Mouse (Mus musculus): Measurements from ENCODE around the gene Spock3.

DNA sequence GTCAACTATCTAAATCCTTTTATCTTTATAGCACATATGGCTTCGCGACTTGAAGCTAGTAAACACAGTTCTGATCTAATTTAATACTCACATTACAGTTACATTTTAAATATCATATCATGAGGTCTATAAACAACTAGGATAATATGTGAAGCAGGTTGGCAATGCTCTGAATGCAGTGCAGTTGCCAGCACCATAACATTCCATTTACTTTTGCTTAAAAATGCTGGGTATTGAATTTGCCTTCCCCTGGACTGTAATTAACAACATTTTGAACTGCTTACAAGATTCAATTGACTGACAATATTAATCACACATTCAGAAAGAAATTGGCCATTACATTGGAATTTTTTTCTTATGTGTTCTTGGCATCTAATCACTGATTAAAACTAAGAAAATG is 147.4 kb downstream of the Spock3 start:
- TF ChIP-seq CTCF (conservative IDR thresholded peaks at IDR 0.05; ENCODE audit: low read length) (no peak), POU5F1 (IDR thresholded peaks at IDR 0.05; ENCODE audit: borderline replicate concordance, low read length) (no peak)

All from E14TG2a.4 (cell line).